Mouse (Mus musculus): ENCODE measurements around the gene Atxn2.

DNA sequence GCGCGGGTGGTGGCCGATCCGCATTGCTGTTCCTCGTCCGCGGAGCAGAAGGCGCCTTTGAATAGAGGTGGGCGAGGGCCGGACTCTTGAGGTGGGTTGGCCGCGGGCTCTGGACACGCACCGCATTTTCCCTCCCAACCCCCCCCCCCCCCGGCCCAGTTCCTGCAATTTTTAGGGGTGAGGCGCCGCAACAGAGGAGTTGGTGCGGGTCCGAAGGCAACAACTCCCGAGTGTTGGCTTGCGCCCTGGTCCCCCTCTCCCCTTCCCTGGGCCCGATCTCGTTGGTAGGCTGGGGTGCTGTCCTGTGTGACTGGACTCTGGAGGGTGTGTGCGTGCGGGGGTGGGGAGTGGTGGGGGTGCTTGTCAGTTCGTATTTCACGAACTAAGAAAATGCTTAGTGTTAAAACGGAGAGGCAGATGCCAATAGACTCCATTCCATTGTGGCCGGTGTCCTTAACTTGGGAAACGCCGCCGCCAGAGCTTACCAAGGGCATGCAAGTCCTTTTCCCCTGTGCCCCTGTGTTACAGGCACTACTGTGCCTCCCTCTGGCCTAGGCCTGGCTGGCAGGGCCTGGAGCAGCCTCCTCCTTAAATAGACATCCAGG lies 1.9 kb downstream of the Atxn2 start:
- no peak for TF ChIP-seq POLR2A (IDR thresholded peaks at IDR 0.05; ENCODE audit: low read depth, low read length)
- TF ChIP-seq CTCF (IDR thresholded peaks at IDR 0.05; ENCODE audit: extremely low read depth, insufficient read depth, insufficient read length, insufficient replicate concordance): no peak
